Mouse (Mus musculus) gonadal fat pad, adult 2 months (tissue): ENCODE data around the gene Cavin3. TPM values are rescaled to one million over a fixed set of nuclear protein-coding genes. Genes with fewer than 3 reads are reported as not detected.

Experiments used
- DNase-seq: peaks from one replicate; pipeline ENCODE4 v3.0.0-alpha.2; 2012; ENCODE audit warnings: low read depth
- polyA plus RNA-seq: library from polyadenylated mRNA; depleted of rRNA; stranded (reverse); fragments of >200 nt; gene quantifications from 2 replicates; pipeline ENCODE4 v1.2.3, GENCODE M21; 2012; rRNA removed

Gene Cavin3
- 136 and 260 TPM in 2 replicates for polyA plus RNA-seq

GRCm38 (mm10) chr7:105481505-105482411, at the start of gene Cavin3:
Gene Cavin3, minus strand, starts transcription at chr7:105482300.
- DNase-seq: no peak

- DNase-seq: no peak
These were observed 46.0 kb upstream of the Cavin3 start for GRCm38 (mm10) chr7:105528094-105528493.

- no peak for DNase-seq
These were observed 45.3 kb upstream of the Cavin3 start for GRCm38 (mm10) chr7:105527306-105527937.

DNA sequence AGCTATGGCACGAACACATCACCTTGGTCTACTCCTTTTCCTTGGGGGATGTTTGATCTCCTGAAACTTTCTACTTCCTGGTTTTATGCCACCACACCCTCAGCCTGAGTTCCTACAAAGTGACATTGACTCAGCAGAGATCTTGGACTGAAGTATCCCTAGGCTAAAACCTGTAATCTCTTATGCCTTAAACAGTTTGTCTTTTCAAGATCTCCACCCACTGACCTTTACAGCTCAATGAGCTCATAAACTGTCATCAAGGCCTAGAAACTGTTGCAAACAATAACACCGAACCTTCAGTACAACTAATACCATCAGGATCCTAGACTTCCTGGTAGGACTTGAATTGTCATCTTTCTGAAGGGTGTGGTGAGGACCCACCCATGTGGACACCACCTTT, 42.1 kb upstream of the Cavin3 start:
- no peak for DNase-seq

DNA sequence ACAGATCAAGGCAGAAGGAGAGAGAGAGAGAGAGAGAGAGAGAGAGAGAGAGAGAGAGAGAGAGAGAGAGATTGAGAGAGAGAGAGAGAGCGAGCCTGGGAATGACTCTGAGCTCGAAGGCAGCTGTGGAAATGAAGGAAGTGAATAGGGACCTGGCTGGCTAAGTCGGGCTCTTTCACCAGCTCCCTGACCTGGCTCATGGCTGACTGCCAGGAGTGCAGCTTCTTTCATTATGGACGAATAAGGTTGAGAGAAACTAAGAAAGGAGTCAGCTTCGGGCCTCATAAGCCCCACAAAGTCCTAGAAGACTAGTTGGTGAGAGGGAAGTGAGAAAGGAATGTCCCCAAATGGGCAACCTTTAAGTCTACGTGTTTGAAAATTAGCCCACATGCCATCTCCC, 38.1 kb upstream of the Cavin3 start:
- no peak for DNase-seq

- DNase-seq: no peak
These were observed 37.7 kb upstream of the Cavin3 start for GRCm38 (mm10) chr7:105519771-105520170.

DNA sequence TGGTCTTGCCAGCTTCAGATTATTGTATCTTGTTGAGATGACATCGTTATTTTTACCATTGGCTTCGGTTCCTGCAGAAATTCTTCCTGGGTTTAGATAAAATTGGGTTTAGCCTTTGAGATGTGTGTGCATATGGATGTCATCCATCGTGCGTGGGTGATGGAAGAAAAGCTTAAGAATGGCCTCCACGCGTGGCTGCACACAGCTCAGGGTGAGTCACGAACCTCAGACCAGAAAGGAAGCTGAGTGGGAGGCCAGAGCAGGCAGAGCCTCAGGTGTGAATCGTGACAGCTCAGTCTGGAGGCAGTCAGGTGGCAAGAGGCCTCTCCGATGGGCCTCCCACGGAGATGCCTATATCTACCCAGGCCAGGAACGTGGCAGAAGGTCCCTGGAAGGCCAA, 37.2 kb upstream of the Cavin3 start:
- no peak for DNase-seq

DNA sequence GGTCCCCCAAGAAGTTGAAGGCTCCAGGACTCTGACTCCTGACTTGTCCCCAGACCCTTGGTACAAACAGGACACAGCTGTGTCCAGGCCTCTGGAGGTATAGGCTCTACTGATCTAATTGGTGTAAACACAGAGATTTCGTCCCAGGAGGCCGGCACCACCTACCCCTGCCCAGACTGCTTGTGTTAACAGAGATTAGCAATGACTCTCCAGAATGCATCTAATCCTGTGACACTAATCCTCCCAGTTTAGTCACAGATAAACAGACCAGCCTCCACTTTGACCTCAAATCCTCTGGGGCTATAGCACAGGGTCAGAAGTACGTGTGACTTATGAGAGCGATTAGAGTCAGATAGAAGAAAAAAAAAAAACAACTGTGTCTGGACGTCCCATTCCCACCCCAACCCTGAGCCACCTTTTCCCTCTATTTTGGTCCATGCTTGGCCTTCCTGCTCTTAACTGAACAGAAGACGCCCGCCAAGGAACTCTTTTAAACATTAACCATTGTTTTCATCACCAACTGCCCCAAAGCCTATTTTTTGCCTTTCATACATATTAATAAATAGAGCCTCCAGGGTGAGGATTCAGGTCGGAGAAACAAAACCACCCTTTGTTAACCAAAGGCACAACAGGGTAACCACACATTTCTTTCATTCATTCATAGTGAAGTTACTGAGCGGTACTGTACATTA, 34.7 kb upstream of the Cavin3 start:
- no peak for DNase-seq

DNA sequence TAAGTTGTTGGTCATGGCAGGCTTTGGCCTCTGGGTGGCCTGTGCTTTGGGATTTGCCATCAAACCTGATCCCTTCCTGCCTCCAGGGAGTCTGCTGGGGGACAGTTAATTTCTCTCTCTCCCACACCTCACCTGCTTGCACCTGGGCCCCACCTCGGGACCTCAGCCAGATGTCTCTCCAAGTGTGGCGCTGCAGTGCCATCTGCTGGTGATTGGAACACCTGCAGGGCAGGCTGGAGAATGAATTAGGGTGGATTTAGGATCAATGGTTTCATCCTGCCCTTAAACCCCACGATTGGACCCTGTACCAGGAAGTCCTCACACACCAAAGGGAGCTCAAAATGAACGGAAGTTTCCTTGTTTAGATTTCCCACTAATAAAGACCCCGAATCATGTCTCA, 33.1 kb upstream of the Cavin3 start:
- DNase-seq: no peak

DNA sequence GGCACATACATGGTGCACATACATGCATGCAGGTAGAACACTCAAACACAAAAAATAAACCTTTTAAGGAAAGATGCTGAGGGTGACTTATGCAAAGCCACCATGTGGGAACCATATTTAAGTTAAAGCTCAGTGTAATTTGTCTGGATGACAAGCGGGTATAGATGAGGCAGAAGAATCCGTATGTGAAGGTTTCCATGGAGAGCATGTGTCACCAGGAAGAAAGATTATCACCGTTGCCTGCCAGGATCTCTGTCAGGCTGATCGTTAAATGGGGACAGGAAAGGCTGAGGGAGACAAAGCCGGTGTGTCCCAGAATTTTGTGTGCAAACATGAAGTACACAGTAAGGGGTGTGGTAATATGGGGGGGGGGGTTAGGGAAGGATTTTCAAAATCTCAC, 32.5 kb upstream of the Cavin3 start:
- DNase-seq: no peak

DNA sequence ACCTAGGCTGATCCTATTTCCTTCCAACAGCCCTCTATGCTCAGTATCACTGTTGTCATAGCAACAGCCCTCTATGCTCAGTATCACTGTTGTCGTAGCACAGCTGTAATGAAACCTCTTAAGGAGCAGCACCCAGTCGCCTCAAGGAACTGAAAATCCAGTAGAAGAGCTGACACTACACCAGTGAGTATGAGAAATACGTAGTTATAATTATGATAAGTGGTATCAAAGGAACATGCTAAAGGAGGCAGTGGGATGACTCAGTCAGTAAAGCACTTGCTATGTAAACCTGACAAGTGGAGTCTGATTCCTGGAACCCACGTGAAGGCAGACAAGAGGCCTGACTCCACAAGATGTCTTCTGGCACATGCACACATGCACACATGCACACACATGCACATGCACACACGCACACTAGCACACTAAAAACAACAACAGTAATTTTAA, 31.8 kb upstream of the Cavin3 start:
- no peak for DNase-seq

- DNase-seq: no peak
These were observed 28.0 kb upstream of the Cavin3 start for GRCm38 (mm10) chr7:105510143-105510542.

GRCm38 (mm10) chr7:105507257-105507656, 25.2 kb upstream of the Cavin3 start:
- no peak for DNase-seq

GRCm38 (mm10) chr7:105501984-105502383, 19.9 kb upstream of the Cavin3 start:
- DNase-seq: no peak

GRCm38 (mm10) chr7:105499676-105500075, 17.6 kb upstream of the Cavin3 start:
- DNase-seq: no peak

DNA sequence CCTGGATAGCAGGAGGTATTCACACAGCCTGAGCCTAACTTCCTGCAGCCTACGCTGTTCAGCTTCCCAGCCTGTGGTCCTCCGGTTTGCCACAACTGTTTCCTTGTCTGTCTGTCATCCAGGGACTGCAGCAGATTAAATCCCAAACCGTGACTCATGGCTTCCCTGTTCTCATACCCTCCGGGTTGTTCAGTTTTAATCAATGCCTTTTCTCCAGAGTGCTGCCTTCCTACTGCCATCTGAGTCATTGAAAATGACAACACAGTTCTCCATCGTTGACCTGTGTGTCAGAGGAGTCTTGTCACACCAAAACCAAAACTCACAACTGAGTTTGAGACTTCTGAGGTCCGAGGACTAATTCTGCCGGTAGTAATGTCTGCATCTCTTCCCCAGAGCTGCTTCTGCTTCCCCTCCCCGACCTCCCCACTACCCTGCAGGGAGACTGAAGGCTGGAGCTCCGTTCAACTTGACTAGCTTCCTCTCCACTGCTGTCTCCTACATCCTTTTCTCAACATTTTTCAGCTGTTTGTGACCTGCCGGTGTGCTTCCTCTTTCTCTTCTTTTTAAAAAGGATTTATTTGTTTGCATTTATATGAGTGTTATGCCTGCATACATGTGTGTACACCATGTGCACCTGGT, 16.9 kb upstream of the Cavin3 start:
- no peak for DNase-seq

- no peak for DNase-seq
These were observed 15.8 kb upstream of the Cavin3 start for GRCm38 (mm10) chr7:105497881-105498280.

DNA sequence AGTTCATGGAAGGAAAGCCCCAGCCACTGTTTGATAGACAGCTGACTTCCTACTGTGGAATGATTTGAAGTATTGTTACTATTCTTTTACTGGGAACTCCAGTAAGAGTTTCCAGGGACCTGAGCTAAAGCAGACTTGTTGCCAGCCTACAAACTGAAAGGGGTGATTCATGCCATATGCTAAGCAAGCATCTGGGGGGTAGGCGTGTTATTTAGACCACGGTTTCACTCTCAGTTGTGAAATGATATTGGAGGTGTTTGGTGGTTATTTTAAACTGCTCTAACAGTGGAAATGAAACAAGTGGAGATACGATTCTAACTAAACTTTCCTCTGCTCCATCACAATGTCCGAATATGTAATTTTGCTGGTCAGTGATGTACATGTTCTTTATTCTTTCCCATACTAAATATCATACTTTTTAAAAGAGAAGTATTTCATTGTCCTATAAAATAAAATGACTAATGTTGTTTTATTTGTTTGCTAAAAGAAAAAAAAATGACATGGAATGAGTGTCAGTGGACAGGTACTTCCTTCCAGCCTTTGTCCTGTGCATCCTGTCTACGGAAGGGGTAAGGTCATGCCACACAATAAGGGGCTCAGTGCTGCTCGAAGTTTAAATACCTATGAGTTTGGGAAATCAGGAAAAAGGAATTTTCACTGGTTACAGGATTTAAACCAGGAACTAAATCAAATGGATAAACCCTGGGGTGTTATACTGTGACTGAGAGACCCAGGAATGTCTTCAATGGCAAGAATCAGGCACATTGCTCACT, 5.2 kb upstream of the Cavin3 start:
- no peak for DNase-seq

- DNase-seq: no peak
These were observed 2.9 kb upstream of the Cavin3 start for GRCm38 (mm10) chr7:105485029-105485428.

- DNase-seq: no peak
These were observed 326 bp upstream of the Cavin3 start for GRCm38 (mm10) chr7:105482426-105482825.
